Mouse (Mus musculus) MEL (cell line): ENCODE measurements around the gene D430041D05Rik. TPM values are rescaled to one million over a fixed set of nuclear protein-coding genes. Genes with fewer than 3 reads are reported as not detected.
A peak's percentile ranks its signal among the peaks of the same experiment; 100 is the strongest.

Experiments used
- DNase-seq: peaks from one replicate; pipeline ENCODE4 v3.0.0; 2011; ENCODE audit warnings: low read depth, low spot score
- H3K27ac ChIP-seq: 2 replicates; pipeline ENCODE4 v1.5.1; 2012; ENCODE audit warnings: low read depth, mild to moderate bottlenecking, control low read depth, low read length, moderate library complexity; ENCODE audit not compliant: control insufficient read depth
- H3K27me3 ChIP-seq, 2 experiments: fragments of 150-350 bp in 1 of 2; sonication (generic) in 1 of 2; 2 replicates each; pipeline ENCODE4 v1.6.1; 2012; ENCODE audit warnings: low read length in 2 of 2, mild to moderate bottlenecking in 2 of 2, improper control_type of control experiment in 1 of 2, moderate library complexity in 1 of 2; ENCODE audit not compliant: insufficient read depth in 2 of 2, control insufficient read depth in 1 of 2
- H3K36me3 ChIP-seq, 2 experiments: 2 replicates each; pipeline ENCODE4 v1.6.1; 2012 to 2014; ENCODE audit warnings: low read length in 2 of 2, improper control_type of control experiment in 1 of 2, inconsistent platforms in 1 of 2, mild to moderate bottlenecking in 1 of 2; ENCODE audit not compliant: insufficient read depth in 2 of 2, control insufficient read depth in 1 of 2
- H3K4me1 ChIP-seq, 2 experiments: fragments of 150-350 bp in 1 of 2; sonication (generic) in 1 of 2; 2 replicates each; pipeline ENCODE4 v1.6.1; 2012; ENCODE audit warnings: low read length in 2 of 2, improper control_type of control experiment in 1 of 2, mild to moderate bottlenecking in 1 of 2; ENCODE audit not compliant: insufficient read depth in 2 of 2, control insufficient read depth in 1 of 2
- H3K4me3 ChIP-seq, 2 experiments: fragments of 150-350 bp in 1 of 2; sonication (generic) in 1 of 2; 2 replicates each; pipeline ENCODE4 v1.5.1; 2012; ENCODE audit warnings: low read depth in 2 of 2, low read length in 2 of 2, mild to moderate bottlenecking in 2 of 2, moderate library complexity in 2 of 2, control low read depth in 1 of 2, improper control_type of control experiment in 1 of 2; ENCODE audit not compliant: control insufficient read depth in 1 of 2, insufficient read depth in 1 of 2
- H3K79me2 ChIP-seq: 2 replicates; pipeline ENCODE4 v1.6.1; 2012; ENCODE audit warnings: mild to moderate bottlenecking, low read length, moderate library complexity; ENCODE audit not compliant: control insufficient read depth, poor library complexity, insufficient read depth
- H3K9ac ChIP-seq: 2 replicates; pipeline ENCODE4 v1.6.1; 2012; ENCODE audit warnings: low read depth, mild to moderate bottlenecking, control low read depth, low read length, moderate library complexity; ENCODE audit not compliant: control insufficient read depth, poor library complexity, severe bottlenecking
- H3K9me3 ChIP-seq: fragments of 150-350 bp; sonication (generic); replicated peaks from 2 replicates; pipeline ENCODE4 v1.6.1; 2012; ENCODE audit warnings: mild to moderate bottlenecking, low read length, improper control_type of control experiment, moderate library complexity; ENCODE audit not compliant: insufficient read depth
- BHLHE40 ChIP-seq: IDR thresholded peaks from 2 replicates; pipeline ENCODE4 v1.6.1; 2012; ENCODE audit warnings: low read depth, mild to moderate bottlenecking, inconsistent platforms, low read length, improper control_type of control experiment, borderline replicate concordance
- CHD1 ChIP-seq: IDR thresholded peaks from 2 replicates; pipeline ENCODE4 v1.6.1; 2012; ENCODE audit warnings: low read depth, mild to moderate bottlenecking, inconsistent platforms, low read length, improper control_type of control experiment
- CHD2 ChIP-seq: IDR thresholded peaks from 2 replicates; pipeline ENCODE4 v1.6.1; 2011; ENCODE audit warnings: low read length, improper control_type of control experiment
- CTCF ChIP-seq, 3 experiments: IDR thresholded peaks in 2 of 3; conservative IDR thresholded peaks in 1 of 3; 2 replicates each; pipeline ENCODE4 v1.5.1; 2011 to 2012; ENCODE audit warnings: low read length in 3 of 3, low read depth in 2 of 3, mild to moderate bottlenecking in 2 of 3, improper control_type of control experiment in 1 of 3, inconsistent platforms in 1 of 3, mixed read lengths in 1 of 3, moderate library complexity in 1 of 3; ENCODE audit not compliant: control insufficient read depth in 1 of 3, insufficient read depth in 1 of 3, poor library complexity in 1 of 3, severe bottlenecking in 1 of 3
- E2F4 ChIP-seq: IDR thresholded peaks from 2 replicates; pipeline ENCODE4 v1.6.1; 2011; ENCODE audit warnings: low read depth, low read length, improper control_type of control experiment, borderline replicate concordance
- ELF1 ChIP-seq: IDR thresholded peaks from 2 replicates; pipeline ENCODE4 v1.6.1; 2014; ENCODE audit warnings: low read depth, mild to moderate bottlenecking, inconsistent platforms, low read length, improper control_type of control experiment, moderate library complexity
- EP300 ChIP-seq, 2 experiments: IDR thresholded peaks; 2 replicates each; pipeline ENCODE4 v1.6.1; 2011; ENCODE audit warnings: improper control_type of control experiment in 2 of 2, low read length in 2 of 2, low read depth in 1 of 2, mild to moderate bottlenecking in 1 of 2
- ETS1 ChIP-seq: IDR thresholded peaks from 2 replicates; pipeline ENCODE4 v1.6.1; 2012; ENCODE audit warnings: low read depth, mild to moderate bottlenecking, inconsistent platforms, low read length, improper control_type of control experiment, moderate library complexity
- GABPA ChIP-seq: IDR thresholded peaks from 2 replicates; pipeline ENCODE4 v1.6.1; 2012; ENCODE audit warnings: low read depth, mild to moderate bottlenecking, inconsistent platforms, low read length, improper control_type of control experiment, moderate library complexity
- HCFC1 ChIP-seq: IDR thresholded peaks from 2 replicates; pipeline ENCODE4 v1.6.1; 2012; ENCODE audit warnings: low read depth, mild to moderate bottlenecking, inconsistent platforms, low read length, improper control_type of control experiment, moderate library complexity
- JUND ChIP-seq: IDR thresholded peaks from 2 replicates; pipeline ENCODE4 v1.6.1; 2011; ENCODE audit warnings: low read depth, mild to moderate bottlenecking, improper control_type of control experiment, low read length
- KAT2A ChIP-seq: conservative IDR thresholded peaks from 2 replicates; pipeline ENCODE4 v1.6.1; 2012; ENCODE audit warnings: low read depth, low read length, improper control_type of control experiment, inconsistent platforms
- MAFK ChIP-seq: IDR thresholded peaks from 2 replicates; pipeline ENCODE4 v1.6.1; 2011; ENCODE audit warnings: low read depth, mild to moderate bottlenecking, low read length, improper control_type of control experiment, borderline replicate concordance
- MAX ChIP-seq: IDR thresholded peaks from 2 replicates; pipeline ENCODE4 v1.6.1; 2011; ENCODE audit warnings: low read length, improper control_type of control experiment
- MAZ ChIP-seq: IDR thresholded peaks from 2 replicates; pipeline ENCODE4 v1.6.1; 2012; ENCODE audit warnings: low read depth, mild to moderate bottlenecking, inconsistent platforms, low read length, improper control_type of control experiment
- MEF2A ChIP-seq: IDR thresholded peaks from 2 replicates; pipeline ENCODE4 v1.6.1; 2014; ENCODE audit warnings: low read depth, mild to moderate bottlenecking, inconsistent platforms, low read length, improper control_type of control experiment; ENCODE audit not compliant: poor library complexity, insufficient replicate concordance, severe bottlenecking; ENCODE audit errors: extremely low read depth
- MXI1 ChIP-seq: IDR thresholded peaks from 2 replicates; pipeline ENCODE4 v1.6.1; 2011; ENCODE audit warnings: mild to moderate bottlenecking, low read depth, low read length, improper control_type of control experiment
- MYB ChIP-seq: IDR thresholded peaks from 2 replicates; pipeline ENCODE4 v1.6.1; 2011; ENCODE audit warnings: mild to moderate bottlenecking, low read depth, low read length, improper control_type of control experiment
- MYC ChIP-seq: IDR thresholded peaks from 2 replicates; pipeline ENCODE4 v1.6.1; 2011; ENCODE audit warnings: low read depth, mild to moderate bottlenecking, low read length, improper control_type of control experiment, moderate library complexity
- NELFE ChIP-seq: IDR thresholded peaks from 2 replicates; pipeline ENCODE4 v1.6.1; 2011; ENCODE audit warnings: low read depth, low read length, improper control_type of control experiment
- NRF1 ChIP-seq: IDR thresholded peaks from 2 replicates; pipeline ENCODE4 v1.6.1; 2014; ENCODE audit warnings: low read depth, mild to moderate bottlenecking, inconsistent platforms, low read length, improper control_type of control experiment, moderate library complexity; ENCODE audit not compliant: poor library complexity, insufficient read depth, severe bottlenecking
- POLR2A ChIP-seq, 2 experiments: IDR thresholded peaks; 2 replicates each; pipeline ENCODE4 v1.6.1; 2011 to 2012; ENCODE audit warnings: low read length in 2 of 2, mild to moderate bottlenecking in 2 of 2, control low read depth in 1 of 2, improper control_type of control experiment in 1 of 2, low read depth in 1 of 2, moderate library complexity in 1 of 2; ENCODE audit not compliant: control insufficient read depth in 1 of 2, insufficient read depth in 1 of 2, poor library complexity in 1 of 2
- POLR2AphosphoS2 ChIP-seq: IDR thresholded peaks from 2 replicates; pipeline ENCODE4 v1.6.1; 2011; ENCODE audit warnings: low read length, improper control_type of control experiment
- POLR2AphosphoS5 ChIP-seq: IDR thresholded peaks from 2 replicates; pipeline ENCODE4 v1.6.1; 2012; ENCODE audit warnings: low read depth, borderline replicate concordance, mild to moderate bottlenecking, inconsistent platforms, low read length, moderate library complexity, mixed read lengths
- RAD21 ChIP-seq: IDR thresholded peaks from 2 replicates; pipeline ENCODE4 v1.6.1; 2011; ENCODE audit warnings: mild to moderate bottlenecking, low read depth, low read length, improper control_type of control experiment
- RCOR1 ChIP-seq: IDR thresholded peaks from 2 replicates; pipeline ENCODE4 v1.6.1; 2012; ENCODE audit warnings: low read depth, mild to moderate bottlenecking, inconsistent platforms, low read length, improper control_type of control experiment
- SIN3A ChIP-seq: IDR thresholded peaks from 2 replicates; pipeline ENCODE4 v1.6.1; 2012; ENCODE audit warnings: low read length, improper control_type of control experiment, inconsistent platforms
- SMC3 ChIP-seq: IDR thresholded peaks from 2 replicates; pipeline ENCODE4 v1.6.1; 2011; ENCODE audit warnings: low read depth, low read length, improper control_type of control experiment
- TAL1 ChIP-seq: IDR thresholded peaks from 2 replicates; pipeline ENCODE4 v1.6.1; 2012; ENCODE audit warnings: mild to moderate bottlenecking, inconsistent platforms, low read length, moderate library complexity, mixed read lengths
- TBP ChIP-seq: IDR thresholded peaks from 2 replicates; pipeline ENCODE4 v1.8.0; 2011; ENCODE audit warnings: low read depth, low read length, improper control_type of control experiment
- UBTF ChIP-seq: IDR thresholded peaks from 2 replicates; pipeline ENCODE4 v1.6.1; 2012; ENCODE audit warnings: low read depth, mild to moderate bottlenecking, inconsistent platforms, low read length, improper control_type of control experiment, moderate library complexity, borderline replicate concordance; ENCODE audit not compliant: insufficient read depth
- USF1 ChIP-seq: IDR thresholded peaks from 2 replicates; pipeline ENCODE4 v1.6.1; 2014; ENCODE audit warnings: low read depth, mild to moderate bottlenecking, inconsistent platforms, low read length, improper control_type of control experiment, moderate library complexity
- USF2 ChIP-seq, 2 experiments: IDR thresholded peaks; 2 replicates each; pipeline ENCODE4 v1.6.1; 2011 to 2012; ENCODE audit warnings: improper control_type of control experiment in 2 of 2, low read length in 2 of 2, borderline replicate concordance in 1 of 2, inconsistent platforms in 1 of 2, low read depth in 1 of 2, mild to moderate bottlenecking in 1 of 2; ENCODE audit not compliant: insufficient read depth in 1 of 2
- ZC3H11A ChIP-seq: IDR thresholded peaks from 2 replicates; pipeline ENCODE4 v1.6.1; 2012; ENCODE audit warnings: low read depth, mild to moderate bottlenecking, inconsistent platforms, low read length, improper control_type of control experiment
- ZKSCAN1 ChIP-seq: IDR thresholded peaks from 2 replicates; pipeline ENCODE4 v1.6.1; 2012; ENCODE audit warnings: low read depth, mild to moderate bottlenecking, inconsistent platforms, low read length, improper control_type of control experiment, moderate library complexity
- ZMIZ1 ChIP-seq: IDR thresholded peaks from 2 replicates; pipeline ENCODE4 v1.6.1; 2012; ENCODE audit warnings: low read depth, mild to moderate bottlenecking, inconsistent platforms, low read length, improper control_type of control experiment, moderate library complexity
- ZNF384 ChIP-seq: IDR thresholded peaks from 2 replicates; pipeline ENCODE4 v1.6.1; 2012; ENCODE audit warnings: low read depth, mild to moderate bottlenecking, inconsistent platforms, low read length, improper control_type of control experiment
- polyA plus RNA-seq, 2 experiments: library from polyadenylated mRNA; stranded (reverse) in 1 of 2; unstranded in 1 of 2; fragments of >175 nt in 1 of 2; fragments of >200 nt in 1 of 2; gene quantifications; 2 replicates each; pipeline versions ENCODE4 v1.2.1 to v1.2.4; 2012; ENCODE audit warnings: low replicate concordance in 2 of 2, low read depth in 1 of 2; ENCODE audit not compliant: insufficient read length in 2 of 2, insufficient read depth in 1 of 2, missing spikeins in 1 of 2
- total RNA-seq: library from RNA; depleted of rRNA; stranded (reverse); fragments of 300-350 nt; gene quantifications from 2 replicates; pipeline ENCODE4 v1.2.3, GENCODE M21; 2012

The D430041D05Rik gene
- total and polyA plus RNA-seq, 3 experiments: 0.46 to 1.1 TPM; not detected in 1

GRCm38 (mm10) chr2:104179636-104180035 is 231.2 kb downstream of the D430041D05Rik start:
- H3K4me3 ChIP-seq: no peak overlapping the region
- no peaks in the 10 kb centered on the region for H3K9me3 ChIP-seq
- peak overlapping the region; percentile 21 for H3K9ac ChIP-seq
- TF ChIP-seq UBTF: no peak
- TF ChIP-seq JUND: no peak
- peak; percentile 59; the same call in 1 of the 2 replicates for TF ChIP-seq BHLHE40
- no peak for TF ChIP-seq ZNF384
- peak; percentile 27; the same call in 1 of the 2 replicates for TF ChIP-seq RCOR1
- TF ChIP-seq EP300 (IDR thresholded peaks at IDR 0.05; ENCODE audit: low read depth in 1 of 2, low read length in 2 of 2): peak; percentile 71 to 80
- TF ChIP-seq MAX: peak; percentile 77
- no peak for TF ChIP-seq ZC3H11A
- TF ChIP-seq GABPA: no peak
- peak; percentile 55 for TF ChIP-seq HCFC1
- TF ChIP-seq NELFE: peak; percentile 40; the same call in 1 of the 2 replicates
- no peak for TF ChIP-seq ZMIZ1
- 0 out of 2 replicates have a peak, but pooled peaks have one; percentile 36 for TF ChIP-seq MAFK
- TF ChIP-seq CTCF (IDR thresholded peaks at IDR 0.05 in 2 of 3, conservative IDR thresholded peaks at IDR 0.05 in 1 of 3; ENCODE audit: control insufficient read depth in 1 of 3, insufficient read depth in 1 of 3, low read depth in 2 of 3, low read length in 3 of 3, poor library complexity in 1 of 3, severe bottlenecking in 1 of 3): no peak
- peak; percentile 74 for TF ChIP-seq SIN3A
- TF ChIP-seq CHD2: no peak
- no peak for TF ChIP-seq KAT2A
- TF ChIP-seq MEF2A: no peak
- 0 out of 2 replicates have a peak, but pooled peaks have one; percentile 10 for TF ChIP-seq TAL1
- peak; percentile 81 for TF ChIP-seq ETS1
- no peak for TF ChIP-seq SMC3
- TF ChIP-seq E2F4: no peak
- no peak for TF ChIP-seq CHD1
- no peak for TF ChIP-seq MAZ
- 0 out of 2 replicates have a peak, but pooled peaks have one; percentile 27 for TF ChIP-seq ELF1
- TF ChIP-seq NRF1: no peak
- TF ChIP-seq POLR2AphosphoS5: no peak
- no peak for TF ChIP-seq POLR2AphosphoS2
- 0 out of 2 replicates have a peak, but pooled peaks have one; percentile 24 for TF ChIP-seq TBP
- peak; percentile 77 for TF ChIP-seq MXI1
- no peak for TF ChIP-seq USF2 (IDR thresholded peaks at IDR 0.05; ENCODE audit: borderline replicate concordance in 1 of 2, insufficient read depth in 1 of 2, low read depth in 1 of 2, low read length in 2 of 2)
- TF ChIP-seq ZKSCAN1: no peak
- TF ChIP-seq MYB: peak; percentile 57; the same call in 1 of the 2 replicates
- TF ChIP-seq USF1: no peak
- peak; percentile 78; the same call in 1 of the 2 replicates for TF ChIP-seq MYC
- TF ChIP-seq RAD21: no peak
- TF ChIP-seq POLR2A (IDR thresholded peaks at IDR 0.05; ENCODE audit: control insufficient read depth in 1 of 2, insufficient read depth in 1 of 2, low read depth in 1 of 2, low read length in 2 of 2, poor library complexity in 1 of 2): peak in 1 of 2 experiments; percentile 57; a peak in 2 of 4 replicates

More at GRCm38 (mm10) chr2:104179636-104180035, 231.2 kb downstream of the D430041D05Rik start:
- DNase-seq: peak; percentile 69
- Histone ChIP-seq H3K27ac (peak overlapping the region; percentile 85), H3K36me3 (peaks cover 0 to 50% of the 10 kb centered on the region in 2 experiments; a peak in 2 of 4 replicates), H3K27me3 (no peaks in the 10 kb centered on the region), H3K79me2 (no peaks in the 10 kb centered on the region), H3K4me1 (peaks cover 34 to 66% of the 10 kb centered on the region in 2 experiments)
